Mouse (Mus musculus): ENCODE measurements around the gene Scaf1. TPM values are rescaled to one million over a fixed set of nuclear protein-coding genes. Genes with fewer than 3 reads are reported as not detected.

The Scaf1 gene
- total RNA-seq, 2 experiments from 2014 or later, result 9.6 to 22.2 TPM

- ATAC-seq (ENCODE audit: poor library complexity, severe bottlenecking), result peak; percentile 87
Observed at GRCm38 (mm10) chr7:44986192-44986878, 29.8 kb downstream of the Scaf1 start, which contains the start of gene Prmt1. Prmt1 (minus strand) TSS chr7:44986568.

- no peak for ATAC-seq (ENCODE audit: poor library complexity, severe bottlenecking)
Observed at GRCm38 (mm10) chr7:44985595-44986191, 30.5 kb downstream of the Scaf1 start.

GRCm38 (mm10) chr7:44984833-44985164 lies 31.4 kb downstream of the Scaf1 start:
- ATAC-seq (ENCODE audit: poor library complexity, severe bottlenecking), result no peak

GRCm38 (mm10) chr7:44983944-44984832 lies 32.0 kb downstream of the Scaf1 start:
- no peak for ATAC-seq (ENCODE audit: poor library complexity, severe bottlenecking)

GRCm38 (mm10) chr7:44983085-44983484 lies 33.1 kb downstream of the Scaf1 start:
- peak; percentile 39 for ATAC-seq (ENCODE audit: poor library complexity, severe bottlenecking)

- no peak for ATAC-seq (ENCODE audit: poor library complexity, severe bottlenecking)
Observed at GRCm38 (mm10) chr7:44981539-44981938, 34.6 kb downstream of the Scaf1 start.

GRCm38 (mm10) chr7:44978300-44978699 lies 37.9 kb downstream of the Scaf1 start:
- no peak for ATAC-seq (ENCODE audit: poor library complexity, severe bottlenecking)

- no peak for ATAC-seq (ENCODE audit: poor library complexity, severe bottlenecking)
Observed at GRCm38 (mm10) chr7:44975117-44975419, 41.1 kb downstream of the Scaf1 start.

- ATAC-seq (ENCODE audit: poor library complexity, severe bottlenecking), result 0 out of 2 replicates have a peak, but pooled peaks have one; percentile 30
Observed at GRCm38 (mm10) chr7:44974383-44975116, 41.6 kb downstream of the Scaf1 start, which contains the start of gene Cpt1c. Cpt1c (minus strand) TSS chr7:44974851.

GRCm38 (mm10) chr7:44973415-44974130 lies 42.6 kb downstream of the Scaf1 start:
- ATAC-seq (ENCODE audit: poor library complexity, severe bottlenecking), result no peak

- ATAC-seq (ENCODE audit: poor library complexity, severe bottlenecking), result no peak
Observed at GRCm38 (mm10) chr7:44971142-44971541, 45.0 kb downstream of the Scaf1 start.

GRCm38 (mm10) chr7:44970231-44970691 lies 45.9 kb downstream of the Scaf1 start:
- ATAC-seq (ENCODE audit: poor library complexity, severe bottlenecking), result peak; percentile 83

- no peak for ATAC-seq (ENCODE audit: poor library complexity, severe bottlenecking)
Observed at GRCm38 (mm10) chr7:44966638-44967037, 49.5 kb downstream of the Scaf1 start.

GRCm38 (mm10) chr7:44965975-44966374 lies 50.2 kb downstream of the Scaf1 start:
- ATAC-seq (ENCODE audit: poor library complexity, severe bottlenecking), result no peak

- ATAC-seq (ENCODE audit: poor library complexity, severe bottlenecking), result no peak
Observed at GRCm38 (mm10) chr7:44964990-44965389, 51.2 kb downstream of the Scaf1 start.

GRCm38 (mm10) chr7:44962831-44963230 lies 53.3 kb downstream of the Scaf1 start:
- no peak for ATAC-seq (ENCODE audit: poor library complexity, severe bottlenecking)

GRCm38 (mm10) chr7:44962337-44962736 lies 53.8 kb downstream of the Scaf1 start:
- ATAC-seq (ENCODE audit: poor library complexity, severe bottlenecking), result no peak

GRCm38 (mm10) chr7:44960512-44960910 lies 55.7 kb downstream of the Scaf1 start:
- no peak for ATAC-seq (ENCODE audit: poor library complexity, severe bottlenecking)

GRCm38 (mm10) chr7:44959874-44960511 lies 56.2 kb downstream of the Scaf1 start:
- no peak for ATAC-seq (ENCODE audit: poor library complexity, severe bottlenecking)

- no peak for ATAC-seq (ENCODE audit: poor library complexity, severe bottlenecking)
Observed at GRCm38 (mm10) chr7:44959281-44959680, 56.9 kb downstream of the Scaf1 start.
